Mouse (Mus musculus) hindbrain, postnatal 0 days (tissue): ENCODE data around the gene Evpl. TPM values are rescaled to one million over a fixed set of nuclear protein-coding genes. Genes with fewer than 3 reads are reported as not detected.

Source experiments
- ATAC-seq: fragments of 200-750 bp; cut with Nextera tagmentation; 2 replicates; pipeline ENCODE4 v1.8.0; 2017; ENCODE audit warnings: mild to moderate bottlenecking, moderate TSS enrichment, moderate library complexity
- DNase-seq: peaks from one replicate; pipeline ENCODE4 v3.0.0-alpha.2; 2015; ENCODE audit warnings: low spot score
- H3K27ac ChIP-seq: fragments of 300-500 bp; sonication (generic); 2 replicates; pipeline ENCODE4 v1.5.1; 2014; ENCODE audit warnings: mild to moderate bottlenecking
- H3K27me3 ChIP-seq: fragments of 300-500 bp; sonication (generic); 2 replicates; pipeline ENCODE4 v1.6.1; 2014; ENCODE audit warnings: low read length, mixed read lengths; ENCODE audit not compliant: insufficient read depth
- H3K36me3 ChIP-seq: fragments of 300-500 bp; sonication (generic); 2 replicates; pipeline ENCODE4 v1.6.1; 2014; ENCODE audit warnings: low read length, mixed read lengths; ENCODE audit not compliant: insufficient read depth
- H3K4me1 ChIP-seq: fragments of 300-500 bp; sonication (generic); 2 replicates; pipeline ENCODE4 v1.6.1; 2014; ENCODE audit warnings: antibody characterized with exemption, low read length, mixed read lengths; ENCODE audit not compliant: insufficient read depth
- H3K4me2 ChIP-seq: fragments of 300-500 bp; sonication (generic); 2 replicates; pipeline ENCODE4 v1.6.1; 2014; ENCODE audit warnings: low read depth, mild to moderate bottlenecking, low read length, moderate library complexity, mixed read lengths
- H3K4me3 ChIP-seq: fragments of 300-500 bp; sonication (generic); 2 replicates; pipeline ENCODE4 v1.5.1; 2014; ENCODE audit warnings: low read length
- H3K9ac ChIP-seq: fragments of 300-500 bp; sonication (generic); replicated peaks from 2 replicates; pipeline ENCODE4 v1.6.1; 2014; ENCODE audit warnings: mild to moderate bottlenecking, low read length, moderate library complexity, mixed read lengths
- H3K9me3 ChIP-seq: fragments of 300-500 bp; sonication (generic); 2 replicates; pipeline ENCODE4 v1.6.1; 2016; ENCODE audit warnings: low read length, mixed read lengths
- CTCF ChIP-seq: IDR thresholded peaks from 2 replicates; pipeline ENCODE4 v1.5.1; 2016; ENCODE audit warnings: antibody characterized with exemption, control low read depth, low read depth
- WGBS: fragments of 180-500 bp; shearing (Covaris S2); extraction: QIAGEN DNeasy Blood & Tissue Kit; methylation state at CpG from one replicate; pipeline ENCODE4 v1.1.7; 2014; 5-methylcytosine and 5-hydroxymethylcytosine counted together
- polyA plus RNA-seq: library from polyadenylated mRNA; unstranded; fragments of >200 nt; fragmentation: Nextera tagmentation; extraction: Ambion mirVana; gene quantifications from 2 replicates; pipeline ENCODE4 v1.2.1, GENCODE M21; 2015
- total RNA-seq: library from RNA; depleted of rRNA; stranded (reverse); fragments of >200 nt; gene quantifications from 2 replicates; pipeline ENCODE4 v1.2.3, GENCODE M21; 2014; rRNA removed

Evpl gene
- 2.8 and 2.9 TPM in 2 replicates for total RNA-seq
- polyA plus RNA-seq = 1.6 TPM in 2 replicates

DNA sequence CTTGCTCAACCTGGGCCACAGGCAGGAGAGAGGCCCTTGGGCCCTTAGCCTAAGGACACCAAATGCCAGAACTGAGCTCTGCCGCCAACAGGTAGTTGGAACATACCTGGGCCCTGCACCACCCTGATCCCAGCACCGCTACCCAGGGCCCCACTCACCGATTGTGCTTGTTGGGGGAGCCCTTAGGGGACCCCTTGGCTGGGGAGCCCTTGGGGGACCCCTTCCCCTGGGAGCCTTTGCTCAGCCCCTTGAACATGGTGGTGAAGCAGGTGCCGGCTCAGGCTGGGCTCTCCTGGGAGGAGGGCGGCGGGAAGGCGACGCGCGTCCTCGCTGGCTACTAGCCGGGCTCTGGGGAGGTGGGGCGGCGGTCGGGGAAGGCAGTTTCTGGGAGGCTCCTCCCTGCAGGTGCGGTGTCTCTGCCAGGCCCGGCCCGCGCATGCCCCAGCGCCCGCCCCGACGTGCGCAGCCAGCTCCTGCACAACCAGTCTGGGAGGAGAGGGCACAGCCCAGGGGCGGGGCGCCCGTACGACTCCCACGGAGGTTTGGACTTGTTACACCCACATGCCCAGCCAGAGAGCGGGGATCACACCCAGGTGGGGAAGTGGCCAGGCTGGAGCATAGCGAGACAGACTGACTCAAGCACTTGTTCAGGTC, at the start of gene Evpl:
Gene Evpl, minus strand, starts transcription at position 336 of the 654 bp plus-strand sequence.
- Histone ChIP-seq H3K27me3 (no peaks in the 10 kb centered on the region), H3K4me2 (peak within 1 kb of the TSS; percentile 13; the same call in 1 of the 2 replicates), H3K9ac (no peak within 1 kb of the TSS), H3K36me3 (no peaks in the 10 kb centered on the region), H3K9me3 (no peaks in the 10 kb centered on the region), H3K4me1 (no peaks in the 10 kb centered on the region), H3K27ac (no peak within 1 kb of the TSS), H3K4me3 (no peak within 1 kb of the TSS)
- DNase-seq (no peak), ATAC-seq (peak; percentile 44; the same call in 1 of the 2 replicates)
- 15% methylated on average over 29 of the region's 31 CpGs for WGBS
- no peak for TF ChIP-seq CTCF

DNA sequence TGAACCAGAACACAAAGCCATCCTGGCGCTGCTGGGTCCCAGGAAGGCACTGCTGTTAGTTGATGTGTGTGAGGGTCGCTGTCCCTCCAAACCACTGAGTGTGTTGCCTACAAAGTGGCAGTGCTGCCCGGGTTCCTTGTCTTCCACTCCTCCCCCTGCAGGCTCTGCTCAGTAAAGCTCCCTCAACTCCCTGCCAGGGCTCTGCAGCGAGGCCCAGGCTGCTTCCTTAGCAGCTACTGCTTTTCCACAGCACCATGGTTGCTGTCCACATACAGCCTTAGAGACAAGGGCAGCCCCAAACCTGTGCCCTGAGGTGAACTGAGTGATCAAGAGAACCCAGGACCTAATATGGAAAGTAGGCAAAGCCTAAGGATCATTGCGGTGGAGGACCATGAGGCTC, 49.5 kb upstream of the Evpl start:
- 70% methylated on average over 5 of the region's 5 CpGs for WGBS
- Histone ChIP-seq H3K4me3 (no peak overlapping the region), H3K9ac (no peak overlapping the region), H3K4me2 (no peak overlapping the region), H3K27ac (peak overlapping the region; percentile 20; the same call in 1 of the 2 replicates), H3K27me3 (peaks cover 11% of the 10 kb centered on the region), H3K36me3 (peaks cover 44% of the 10 kb centered on the region), H3K9me3 (no peaks in the 10 kb centered on the region), H3K4me1 (no peaks in the 10 kb centered on the region; the same call in none of the 2 replicates)
- 0 out of 2 replicates have a peak, but pooled peaks have one; percentile 7 for TF ChIP-seq CTCF
- DNase-seq (no peak), ATAC-seq (no peak)

DNA sequence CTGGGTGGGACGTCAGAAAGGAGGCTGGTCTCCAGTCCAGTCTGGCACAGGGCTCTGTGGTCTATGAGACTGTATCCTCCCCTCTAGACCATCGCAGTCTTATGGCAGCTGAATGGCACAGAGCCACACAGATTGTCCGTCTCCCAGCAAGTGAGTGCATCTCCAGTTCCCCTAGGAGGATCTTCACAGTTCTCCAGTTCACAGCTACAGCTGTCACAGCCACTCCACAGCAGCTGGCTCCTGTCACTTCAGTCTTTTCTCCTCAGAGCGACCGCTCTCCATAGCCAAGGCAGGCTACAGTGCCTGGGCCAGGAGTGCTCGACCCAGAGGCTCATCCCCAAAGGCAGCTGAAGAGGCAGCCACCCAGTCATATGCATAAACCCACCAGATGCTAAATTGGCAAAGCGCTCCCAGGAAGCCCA, 47.9 kb upstream of the Evpl start:
- 38% methylated on average over 7 of the region's 7 CpGs for WGBS
- H3K4me2 ChIP-seq = no peak overlapping the region

DNA sequence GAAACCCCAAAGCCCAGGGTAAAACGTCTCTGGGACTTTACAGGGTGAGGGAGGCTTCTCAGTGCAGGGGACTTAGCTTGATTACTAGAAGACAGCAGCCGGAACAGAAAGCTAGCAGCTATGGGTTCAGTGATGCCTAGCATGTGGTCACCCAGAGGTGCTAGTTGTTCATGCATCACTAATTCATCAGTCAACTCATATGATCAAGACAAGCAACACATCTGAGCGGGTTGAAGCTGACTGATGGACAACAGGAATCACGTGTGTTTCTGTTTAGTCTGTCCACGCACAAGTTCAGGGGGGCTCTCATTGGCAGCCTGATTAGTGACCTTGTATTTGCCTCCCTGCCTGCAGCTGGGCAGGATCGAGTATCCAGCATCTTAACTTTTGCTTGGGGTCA, 46.1 kb upstream of the Evpl start:
- Histone ChIP-seq H3K36me3 (peaks cover 16% of the 10 kb centered on the region), H3K9me3 (no peaks in the 10 kb centered on the region), H3K9ac (no peak overlapping the region), H3K27ac (no peak overlapping the region), H3K4me2 (no peak overlapping the region), H3K4me3 (no peak overlapping the region), H3K4me1 (peaks cover 8% of the 10 kb centered on the region), H3K27me3 (peaks cover 31% of the 10 kb centered on the region)
- 64% methylated on average over 6 of the region's 6 CpGs for WGBS
- DNase-seq (no peak), ATAC-seq (no peak)
- no peak for TF ChIP-seq CTCF

More for the DNA sequence above, 47.9 kb upstream of the Evpl start:
- no peak overlapping the region for H3K9ac ChIP-seq
- no peak overlapping the region for H3K27ac ChIP-seq
- H3K9me3 ChIP-seq = no peaks in the 10 kb centered on the region
- no peak for TF ChIP-seq CTCF
- no peak overlapping the region for H3K4me3 ChIP-seq
- peaks cover 8% of the 10 kb centered on the region for H3K4me1 ChIP-seq
- DNase-seq (peak; percentile 65), ATAC-seq (peak; percentile 60)
- H3K36me3 ChIP-seq = peaks cover 32% of the 10 kb centered on the region
- H3K27me3 ChIP-seq = peaks cover 25% of the 10 kb centered on the region

DNA sequence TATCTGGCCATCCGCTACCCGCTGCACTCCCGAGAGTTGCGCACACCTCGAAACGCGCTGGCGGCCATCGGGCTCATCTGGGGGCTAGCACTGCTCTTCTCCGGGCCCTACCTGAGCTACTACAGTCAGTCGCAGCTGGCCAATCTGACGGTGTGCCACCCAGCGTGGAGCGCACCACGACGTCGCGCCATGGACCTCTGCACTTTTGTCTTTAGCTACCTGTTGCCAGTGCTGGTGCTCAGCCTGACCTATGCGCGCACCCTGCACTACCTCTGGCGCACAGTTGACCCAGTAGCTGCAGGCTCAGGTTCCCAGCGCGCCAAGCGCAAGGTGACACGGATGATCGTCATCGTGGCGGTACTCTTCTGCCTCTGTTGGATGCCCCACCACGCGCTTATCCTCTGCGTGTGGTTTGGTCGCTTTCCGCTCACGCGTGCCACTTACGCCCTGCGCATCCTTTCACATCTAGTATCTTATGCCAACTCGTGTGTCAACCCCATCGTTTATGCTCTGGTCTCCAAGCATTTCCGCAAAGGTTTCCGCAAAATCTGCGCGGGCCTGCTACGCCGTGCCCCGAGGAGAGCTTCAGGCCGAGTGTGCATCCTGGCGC, 45.1 kb upstream of the Evpl start:
- Histone ChIP-seq H3K4me3 (peak overlapping the region; percentile 14; the same call in 1 of the 2 replicates), H3K27me3 (peaks cover 31% of the 10 kb centered on the region), H3K27ac (no peak overlapping the region), H3K36me3 (0 out of 2 replicates have a peak, but pooled peaks cover 6% of the 10 kb centered on the region), H3K4me1 (peaks cover 8% of the 10 kb centered on the region), H3K4me2 (peak overlapping the region; percentile 31; the same call in 1 of the 2 replicates), H3K9me3 (no peaks in the 10 kb centered on the region), H3K9ac (no peak overlapping the region)
- no peak for TF ChIP-seq CTCF
- DNase-seq (no peak), ATAC-seq (0 out of 2 replicates have a peak, but pooled peaks have one; percentile 8)
- 9% methylated on average over 48 of the region's 48 CpGs for WGBS

DNA sequence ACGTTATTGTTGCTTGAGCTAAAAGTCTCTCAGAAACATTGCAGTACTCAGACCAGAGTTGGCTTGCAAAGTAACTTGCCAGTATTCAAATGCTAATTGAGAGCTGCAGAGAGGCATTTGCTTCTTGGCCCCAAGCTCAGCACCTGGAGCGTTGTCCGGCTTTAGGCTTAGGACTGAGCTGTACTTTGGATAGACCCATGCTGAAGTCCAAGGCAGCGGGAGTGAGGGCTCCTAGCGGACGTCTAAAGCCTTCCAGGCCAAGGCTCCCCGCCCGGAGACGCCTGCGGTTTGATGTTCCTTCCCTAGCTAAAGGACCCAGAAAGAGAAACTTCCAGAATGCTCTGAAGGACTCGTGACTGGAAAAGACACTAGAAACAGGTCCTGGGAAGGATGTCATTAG, 44.2 kb upstream of the Evpl start:
- H3K27me3 ChIP-seq = peaks cover 31% of the 10 kb centered on the region
- H3K4me3 ChIP-seq = peak overlapping the region; percentile 32
- peak overlapping the region; percentile 54 for H3K4me2 ChIP-seq
- H3K36me3 ChIP-seq = no peaks in the 10 kb centered on the region
- H3K4me1 ChIP-seq = peaks cover 8% of the 10 kb centered on the region
- ATAC-seq (no peak), DNase-seq (no peak)
- H3K9ac ChIP-seq = no peak overlapping the region
- no peaks in the 10 kb centered on the region for H3K9me3 ChIP-seq
- WGBS = under 1% methylated on average over 11 of the region's 11 CpGs
- TF ChIP-seq CTCF = no peak; the same call in 1 of the 2 replicates
- H3K27ac ChIP-seq = no peak overlapping the region
